Mouse (Mus musculus) forebrain, embryonic 14.5 days (tissue): ENCODE data around the gene Shisa3. TPM values are rescaled to one million over a fixed set of nuclear protein-coding genes. Genes with fewer than 3 reads are reported as not detected.

Experiments
- ATAC-seq: fragments of 200-750 bp; cut with Nextera tagmentation; 2 replicates; pipeline ENCODE4 v1.8.0; 2017; ENCODE audit warnings: mild to moderate bottlenecking, moderate library complexity
- DNase-seq: peaks from one replicate; pipeline ENCODE4 v3.0.0-alpha.2; 2015; ENCODE audit warnings: low spot score
- H3K27ac ChIP-seq: fragments of 300-500 bp; sonication (generic); 2 replicates; pipeline ENCODE4 v1.5.1; 2014; ENCODE audit warnings: low read depth, mild to moderate bottlenecking, control low read depth, low read length, moderate library complexity
- H3K27me3 ChIP-seq: fragments of 300-500 bp; sonication (generic); replicated peaks from 2 replicates; pipeline ENCODE4 v1.6.1; 2014; ENCODE audit warnings: low read length, control low read depth, mixed read lengths; ENCODE audit not compliant: control insufficient read depth, insufficient read depth
- H3K36me3 ChIP-seq: fragments of 300-500 bp; sonication (generic); 2 replicates; pipeline ENCODE4 v1.6.1; 2014; ENCODE audit warnings: low read length, control low read depth; ENCODE audit not compliant: control insufficient read depth, insufficient read depth
- H3K4me1 ChIP-seq: fragments of 300-500 bp; sonication (generic); 2 replicates; pipeline ENCODE4 v1.6.1; 2014; ENCODE audit warnings: antibody characterized with exemption, low read length, control low read depth; ENCODE audit not compliant: control insufficient read depth, insufficient read depth
- H3K4me2 ChIP-seq: fragments of 300-500 bp; sonication (generic); 2 replicates; pipeline ENCODE4 v1.6.1; 2014; ENCODE audit warnings: mild to moderate bottlenecking, control low read depth, low read length
- H3K4me3 ChIP-seq: fragments of 300-500 bp; sonication (generic); 2 replicates; pipeline ENCODE4 v1.5.1; 2014; ENCODE audit warnings: low read depth, low read length, control low read depth
- H3K9ac ChIP-seq: fragments of 300-500 bp; sonication (generic); 2 replicates; pipeline ENCODE4 v1.6.1; 2014; ENCODE audit warnings: mild to moderate bottlenecking, low read length, control low read depth, moderate library complexity
- H3K9me3 ChIP-seq: fragments of 300-500 bp; sonication (generic); replicated peaks from 2 replicates; pipeline ENCODE4 v1.6.1; 2016; ENCODE audit warnings: low read length, control low read depth, mixed read lengths; ENCODE audit not compliant: control insufficient read depth
- WGBS: fragments of 180-500 bp; shearing (Covaris S2); extraction: QIAGEN DNeasy Blood & Tissue Kit; methylation state at CpG from one replicate; pipeline ENCODE4 v1.1.7; 2014; 5-methylcytosine and 5-hydroxymethylcytosine counted together
- polyA plus RNA-seq: library from polyadenylated mRNA; unstranded; fragments of >200 nt; fragmentation: Nextera tagmentation; extraction: Ambion mirVana; gene quantifications from 2 replicates; pipeline ENCODE4 v1.2.1, GENCODE M21; 2014

Shisa3 gene
- polyA plus RNA-seq, 1 experiment from 2014 or later, result 0.04 TPM

DNA sequence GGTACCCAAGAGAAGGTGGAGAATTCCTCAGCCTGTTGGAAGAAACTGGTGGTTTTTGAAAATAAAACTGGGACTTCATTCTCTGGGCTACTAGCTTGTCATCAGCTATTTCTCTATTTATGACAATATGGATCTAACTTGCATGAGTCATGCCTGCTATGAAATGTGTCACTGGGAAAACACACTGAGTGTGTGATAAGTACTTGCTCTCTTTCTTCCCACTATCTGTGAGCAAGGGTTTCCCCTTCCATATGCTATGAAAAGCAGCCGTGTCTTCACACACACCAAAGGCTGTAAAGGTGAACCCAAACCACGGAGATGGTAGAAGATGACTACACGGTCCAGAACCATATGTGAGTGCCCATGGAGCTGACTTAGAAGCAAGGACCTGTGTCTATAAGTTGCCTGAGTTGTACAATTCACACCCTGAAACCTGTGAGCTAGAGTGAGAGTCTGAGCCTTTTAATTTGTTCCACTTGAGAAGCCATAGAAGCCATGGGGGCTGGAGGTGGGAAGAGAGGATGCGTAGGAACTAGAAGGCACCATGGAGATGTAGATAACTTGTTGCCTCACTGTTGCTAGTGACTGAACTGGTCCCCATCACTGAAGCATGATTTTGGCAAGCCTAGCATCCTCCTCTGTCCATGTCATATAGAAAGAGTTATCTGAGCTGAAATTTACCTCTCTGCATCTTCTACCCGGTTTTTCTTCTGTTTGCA, 36.0 kb downstream of the Shisa3 start:
- WGBS, result 92% methylated on average over 5 of the region's 5 CpGs
- H3K9ac ChIP-seq, result no peak overlapping the region

DNA sequence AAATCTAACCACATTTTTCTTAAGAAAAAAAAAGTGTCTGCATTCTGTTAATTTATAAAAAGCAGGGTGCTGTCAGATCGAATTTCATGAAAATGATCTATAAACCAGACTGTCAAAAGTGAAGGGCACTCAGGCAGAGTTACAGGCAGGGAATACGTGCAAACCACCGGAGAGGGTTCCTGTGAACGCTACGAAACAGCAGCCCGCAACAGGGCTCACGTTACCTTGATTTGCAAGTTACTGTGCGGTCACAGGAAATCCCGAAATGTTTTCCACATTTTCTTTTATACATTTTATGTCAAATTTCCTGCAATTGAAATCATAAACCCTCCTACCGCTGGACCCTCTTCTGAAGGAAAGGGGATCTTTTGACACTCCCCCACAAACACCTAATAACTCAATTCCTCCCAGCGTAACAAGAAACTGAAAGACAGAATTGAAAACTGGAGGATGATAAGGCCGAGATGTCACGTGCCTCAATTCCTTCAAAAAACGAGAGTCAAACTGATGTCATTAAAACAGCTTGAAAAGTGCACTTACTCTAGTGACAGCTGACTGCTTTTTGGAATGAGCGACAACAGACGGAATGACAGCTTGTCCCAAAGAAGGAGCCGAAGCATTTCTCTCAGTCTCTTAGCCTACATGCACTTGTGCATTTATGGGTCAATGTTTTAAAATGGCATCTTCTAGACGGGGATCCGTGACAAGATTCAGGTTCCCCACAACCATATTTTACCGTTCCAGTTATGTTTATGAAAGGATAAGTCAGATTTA, 39.3 kb downstream of the Shisa3 start:
- 92% methylated on average over 20 of the region's 20 CpGs for WGBS

More for the DNA sequence above, 36.0 kb downstream of the Shisa3 start:
- DNase-seq (no peak), ATAC-seq (no peak)
- Histone ChIP-seq H3K27me3 (no peaks in the 10 kb centered on the region), H3K4me1 (no peaks in the 10 kb centered on the region), H3K4me2 (no peak overlapping the region), H3K4me3 (no peak overlapping the region), H3K27ac (no peak overlapping the region), H3K9me3 (no peaks in the 10 kb centered on the region), H3K36me3 (peaks cover 6% of the 10 kb centered on the region; the same call in 1 of the 2 replicates)

DNA sequence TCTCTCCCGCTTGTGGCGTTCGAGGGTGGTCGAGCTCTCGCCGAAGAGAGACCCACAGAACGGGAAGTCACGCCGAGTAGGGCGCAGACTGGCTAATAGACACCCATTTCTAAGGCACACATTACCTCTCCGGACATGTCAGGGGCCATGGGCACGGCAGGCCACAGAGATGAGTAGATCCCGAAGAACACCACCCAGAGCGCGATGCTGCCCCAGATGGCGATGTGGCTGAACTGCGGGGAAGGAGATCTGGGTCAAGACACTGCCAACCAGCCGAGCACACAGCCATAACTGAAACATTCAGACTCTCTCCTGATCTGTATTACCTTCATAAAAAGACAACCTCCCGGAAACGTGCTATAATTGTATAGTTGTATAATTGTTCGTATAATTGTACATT, 39.9 kb downstream of the Shisa3 start:
- Histone ChIP-seq H3K27me3 (no peaks in the 10 kb centered on the region), H3K27ac (no peak overlapping the region), H3K9ac (no peak overlapping the region), H3K4me2 (no peak overlapping the region), H3K36me3 (peaks cover 6% of the 10 kb centered on the region; the same call in 1 of the 2 replicates), H3K9me3 (no peaks in the 10 kb centered on the region), H3K4me3 (no peak overlapping the region), H3K4me1 (no peaks in the 10 kb centered on the region)
- 81% methylated on average over 21 of the region's 21 CpGs for WGBS
- ATAC-seq, result no peak
- DNase-seq, result no peak

More for the DNA sequence above, 39.3 kb downstream of the Shisa3 start:
- H3K4me3 ChIP-seq, result no peak overlapping the region
- H3K4me1 ChIP-seq, result no peaks in the 10 kb centered on the region
- H3K27ac ChIP-seq, result no peak overlapping the region
- H3K4me2 ChIP-seq, result no peak overlapping the region
- no peak overlapping the region for H3K9ac ChIP-seq
- no peaks in the 10 kb centered on the region for H3K27me3 ChIP-seq
- H3K9me3 ChIP-seq, result no peaks in the 10 kb centered on the region
- DNase-seq, result no peak
- peaks cover 6% of the 10 kb centered on the region; the same call in 1 of the 2 replicates for H3K36me3 ChIP-seq
- no peak for ATAC-seq

DNA sequence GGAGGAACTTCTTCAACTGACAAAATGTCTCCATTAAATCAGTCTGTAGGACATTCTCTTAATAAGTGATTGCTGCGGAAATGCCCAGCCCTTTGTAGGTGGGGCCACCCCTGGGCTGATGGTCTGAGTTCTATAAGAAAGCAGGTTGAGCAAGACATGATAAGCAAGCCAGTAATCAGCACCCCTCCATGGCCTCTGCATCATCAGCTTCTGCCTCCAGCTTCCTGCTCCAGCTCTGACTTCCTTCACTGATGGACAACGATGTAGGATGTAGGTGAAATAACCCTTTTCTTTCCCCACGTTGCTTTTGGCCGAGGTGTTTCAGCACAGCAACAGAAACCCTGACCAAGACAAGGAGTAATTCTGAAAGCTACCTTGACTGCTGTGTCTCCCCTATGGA, 41.5 kb downstream of the Shisa3 start:
- no peak overlapping the region for H3K4me3 ChIP-seq
- H3K4me1 ChIP-seq, result no peaks in the 10 kb centered on the region
- H3K9ac ChIP-seq, result no peak overlapping the region
- ATAC-seq, result no peak
- H3K27me3 ChIP-seq, result no peaks in the 10 kb centered on the region
- no peak for DNase-seq
- H3K27ac ChIP-seq, result no peak overlapping the region
- 91% methylated on average over 4 of the region's 4 CpGs for WGBS
- no peak overlapping the region for H3K4me2 ChIP-seq
- peaks cover 6% of the 10 kb centered on the region; the same call in 1 of the 2 replicates for H3K36me3 ChIP-seq
- no peaks in the 10 kb centered on the region for H3K9me3 ChIP-seq

DNA sequence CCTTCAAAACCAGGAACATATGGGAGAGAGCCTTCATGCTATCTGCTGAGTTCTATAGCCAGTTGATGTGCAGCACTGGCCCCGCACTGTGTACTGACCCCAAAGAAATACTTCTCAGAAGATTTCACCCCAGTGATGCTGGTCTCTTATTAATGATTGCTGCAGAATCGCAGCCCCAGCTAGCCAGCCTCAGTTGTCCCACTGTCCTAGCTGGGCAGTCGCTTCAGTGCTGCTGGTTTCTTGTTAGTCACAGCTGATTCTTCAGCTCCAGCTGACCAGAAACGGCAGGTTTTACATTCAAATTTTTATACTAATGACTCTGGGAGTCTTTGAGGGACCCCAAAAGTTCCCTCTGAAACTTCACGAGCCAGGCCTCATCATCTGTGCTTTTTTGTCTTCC, 42.3 kb downstream of the Shisa3 start:
- Histone ChIP-seq H3K4me1 (no peaks in the 10 kb centered on the region), H3K27me3 (no peaks in the 10 kb centered on the region), H3K9me3 (no peaks in the 10 kb centered on the region), H3K27ac (no peak overlapping the region), H3K4me2 (no peak overlapping the region), H3K36me3 (peaks cover 6% of the 10 kb centered on the region; the same call in 1 of the 2 replicates), H3K4me3 (no peak overlapping the region), H3K9ac (no peak overlapping the region)
- DNase-seq (no peak), ATAC-seq (no peak)
- 88% methylated on average over 5 of the region's 5 CpGs for WGBS

DNA sequence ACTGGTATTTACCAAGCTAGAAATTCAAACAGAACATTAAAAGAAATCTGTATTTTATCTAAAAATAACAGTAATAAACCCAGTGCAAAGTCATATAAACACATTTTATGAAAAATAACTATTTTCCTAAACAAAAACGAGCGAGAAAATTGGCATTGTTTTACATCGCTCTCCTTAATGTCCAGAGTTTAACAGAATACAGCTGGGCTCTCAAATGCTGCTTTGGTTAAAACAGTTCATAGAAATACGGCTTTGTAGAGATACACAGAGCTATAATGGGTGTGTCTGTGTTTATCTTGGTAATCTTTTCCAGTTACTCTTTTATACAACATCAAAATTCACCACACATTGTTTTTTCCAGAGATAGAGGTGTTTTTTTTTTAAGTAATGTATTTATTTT, 44.8 kb downstream of the Shisa3 start:
- H3K27ac ChIP-seq, result no peak overlapping the region
- no peaks in the 10 kb centered on the region for H3K9me3 ChIP-seq
- WGBS, result 93% methylated on average over 4 of the region's 4 CpGs
- DNase-seq (no peak), ATAC-seq (no peak)
- H3K9ac ChIP-seq, result no peak overlapping the region
- H3K4me1 ChIP-seq, result peaks cover 6% of the 10 kb centered on the region; the same call in 1 of the 2 replicates
- no peak overlapping the region for H3K4me3 ChIP-seq
- H3K27me3 ChIP-seq, result no peaks in the 10 kb centered on the region
- peaks cover 6% of the 10 kb centered on the region; the same call in 1 of the 2 replicates for H3K36me3 ChIP-seq
- H3K4me2 ChIP-seq, result no peak overlapping the region

DNA sequence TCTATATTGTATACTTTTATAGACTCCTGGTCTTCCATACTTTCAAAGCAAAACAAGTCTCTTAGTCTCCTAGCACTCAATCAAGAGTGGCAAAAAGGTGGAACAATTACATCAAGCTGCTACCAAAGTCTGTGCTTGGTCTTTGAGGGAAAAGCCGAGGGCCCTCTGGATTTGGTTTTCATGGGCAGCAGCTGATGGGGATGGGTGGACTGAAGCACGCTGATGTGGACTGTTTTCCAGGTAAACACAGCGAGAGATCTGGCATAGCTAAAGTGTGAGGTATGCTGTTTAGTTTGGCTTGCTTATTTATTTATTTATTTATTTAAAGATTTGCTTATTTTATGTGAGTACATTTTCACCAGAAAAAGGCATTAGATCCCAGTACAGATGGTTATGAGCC, 45.9 kb downstream of the Shisa3 start:
- H3K4me2 ChIP-seq, result no peak overlapping the region
- WGBS, result 95% methylated on average over 3 of the region's 3 CpGs
- no peak overlapping the region for H3K27ac ChIP-seq
- H3K27me3 ChIP-seq, result no peaks in the 10 kb centered on the region
- H3K4me1 ChIP-seq, result peaks cover 6% of the 10 kb centered on the region; the same call in 1 of the 2 replicates
- H3K9me3 ChIP-seq, result no peaks in the 10 kb centered on the region
- H3K36me3 ChIP-seq, result no peaks in the 10 kb centered on the region; the same call in 1 of the 2 replicates
- H3K4me3 ChIP-seq, result no peak overlapping the region
- no peak for DNase-seq
- no peak overlapping the region for H3K9ac ChIP-seq
- no peak for ATAC-seq

DNA sequence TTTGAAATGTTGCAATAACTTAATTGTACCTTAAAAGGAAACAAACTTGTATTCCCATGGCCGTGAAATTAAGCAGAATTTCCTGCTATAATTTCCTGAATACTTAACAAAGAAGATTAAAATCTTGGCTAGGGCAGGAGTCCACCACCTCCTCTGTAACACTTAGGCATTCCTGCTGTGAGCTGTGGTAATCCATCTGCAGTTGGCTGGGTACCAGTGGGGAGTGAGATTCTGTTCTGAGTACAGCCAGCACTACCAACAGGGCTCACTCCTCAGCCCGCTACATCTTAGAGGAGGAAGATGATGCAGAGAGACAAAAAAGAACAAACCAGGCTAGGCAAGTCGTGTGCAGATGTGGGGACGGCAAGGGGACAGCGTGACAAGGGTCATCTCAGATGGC, 46.9 kb downstream of the Shisa3 start:
- Histone ChIP-seq H3K9ac (no peak overlapping the region), H3K4me2 (no peak overlapping the region), H3K27me3 (no peaks in the 10 kb centered on the region), H3K4me1 (peaks cover 6% of the 10 kb centered on the region; the same call in 1 of the 2 replicates), H3K36me3 (no peaks in the 10 kb centered on the region), H3K9me3 (no peaks in the 10 kb centered on the region), H3K4me3 (no peak overlapping the region), H3K27ac (no peak overlapping the region)
- DNase-seq, result no peak
- WGBS, result 70% methylated on average over 5 of the region's 5 CpGs
- no peak for ATAC-seq
